Mouse (Mus musculus): ENCODE data around the gene Orai2. TPM values are rescaled to one million over a fixed set of nuclear protein-coding genes. Genes with fewer than 3 reads are reported as not detected.
"Not testable (repeated sequence)": the region's sequence is repeated elsewhere in the genome, so short reads cannot be mapped to it uniquely, and the experiment has no call there.

Gene Orai2
- total RNA-seq, 2 experiments from 2014 or later, result 46.7 to 48.8 TPM

DNA sequence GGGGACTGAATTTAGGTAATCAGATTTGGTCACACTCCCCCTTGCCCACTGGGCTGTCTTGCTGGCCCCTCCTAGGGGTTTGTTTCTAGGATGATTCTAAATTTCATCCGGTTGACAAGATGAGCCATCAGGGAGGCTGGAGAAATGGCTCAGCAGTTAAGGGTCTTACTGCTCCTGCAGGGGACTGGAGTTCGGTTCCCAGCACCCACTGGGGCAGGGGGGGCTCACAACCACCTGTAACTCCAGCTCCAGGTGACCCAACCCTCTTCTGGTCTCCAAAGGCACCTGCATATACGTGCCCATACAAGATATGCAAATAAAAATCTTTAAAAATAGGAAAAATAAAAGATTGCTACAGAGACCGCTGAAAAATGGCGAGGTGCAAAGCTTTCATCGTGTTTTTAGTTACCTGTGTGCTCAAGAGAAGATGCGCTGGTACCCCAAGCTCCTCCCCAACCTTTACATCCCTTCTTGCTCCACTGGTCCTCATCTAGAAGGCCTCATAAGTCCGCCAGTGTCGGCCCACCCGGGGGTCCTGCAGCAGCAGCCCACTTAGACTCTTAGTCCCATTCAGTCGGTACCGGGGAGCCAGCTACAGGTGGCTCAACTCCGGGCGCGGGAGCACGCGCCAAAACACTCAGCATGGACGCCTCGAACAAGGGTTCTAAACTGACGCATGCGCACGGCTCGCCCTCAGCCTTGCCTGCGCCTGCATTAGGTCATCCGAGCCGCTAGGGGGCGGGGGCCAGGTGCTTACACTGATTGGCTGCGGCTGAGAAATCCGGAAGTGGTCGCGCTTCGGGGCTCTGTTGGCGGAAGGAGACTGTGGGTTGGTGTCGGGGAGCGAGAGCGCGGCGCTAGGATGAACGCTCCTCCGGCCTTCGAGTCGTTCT lies 54.4 kb downstream of the Orai2 start, which contains the start of gene Polr2j:
TSS of gene Polr2j (plus strand) at position 741 of the 893 bp plus-strand sequence.
- peak within 1 kb of the TSS; percentile 88 for H3K27ac ChIP-seq
- peak; percentile 99 for TF ChIP-seq CTCF (IDR thresholded peaks at IDR 0.05)
- peak within 1 kb of the TSS; percentile 96 for H3K4me3 ChIP-seq
- peak; percentile 96 to 98 for DNase-seq (ENCODE audit: extremely low spot score in 1 of 2, low spot score in 2 of 2)
- intact Hi-C loops (cut with DNase I), result loop anchor here (1.0 kb wide), 1 partner anchor 20 kb away; the partner anchor contains the start of genes Alkbh4 and Lrwd1

DNA sequence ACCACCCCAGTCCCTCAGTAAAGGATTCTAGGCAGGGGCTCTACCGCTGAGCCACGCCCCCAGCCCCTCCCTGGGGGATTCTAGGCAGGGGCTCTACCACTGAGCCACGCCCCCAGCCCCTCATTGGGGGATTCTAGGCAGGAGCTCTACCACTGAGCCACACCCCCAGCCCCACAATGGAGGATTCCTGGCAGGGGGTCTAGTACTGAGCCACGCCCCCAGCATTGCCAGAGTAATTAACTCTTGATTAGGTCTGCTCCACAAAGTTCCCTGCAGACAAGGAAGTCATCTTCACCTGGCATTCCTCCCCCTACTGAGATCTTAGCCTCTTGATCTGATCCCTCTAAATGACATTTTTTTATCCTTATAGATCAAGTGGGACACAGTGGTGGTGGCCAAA lies 57.0 kb downstream of the Orai2 start:
- H3K27ac ChIP-seq; H3K4me3 ChIP-seq; DNase-seq (ENCODE audit: extremely low spot score in 1 of 2, low spot score in 2 of 2); intact Hi-C loops (cut with DNase I): not testable (repeated sequence)

DNA sequence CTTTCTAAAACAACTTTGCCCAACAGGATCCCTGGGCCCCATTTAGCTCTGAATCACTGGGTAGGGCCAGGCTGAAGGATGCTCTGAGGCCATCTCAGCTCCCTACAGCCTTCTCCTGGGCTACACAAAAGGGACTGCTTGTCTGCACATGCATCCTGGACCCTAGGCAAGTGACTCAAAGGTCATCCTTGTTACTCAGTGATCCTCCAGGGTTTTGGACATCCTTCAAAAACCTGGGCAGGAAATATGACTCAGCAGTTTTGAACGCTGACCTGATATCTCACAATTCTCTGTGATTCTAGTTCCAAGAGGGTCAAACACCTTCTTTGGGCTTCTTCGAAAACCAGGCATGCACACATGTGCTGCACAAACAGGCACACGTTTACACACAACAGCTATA lies 61.5 kb downstream of the Orai2 start:
- no peak for TF ChIP-seq CTCF (IDR thresholded peaks at IDR 0.05)
- no peak for DNase-seq (ENCODE audit: extremely low spot score in 1 of 2, low spot score in 2 of 2)
- intact Hi-C loops (cut with DNase I), result no loop called here
- Histone ChIP-seq H3K27ac (no peak overlapping the region), H3K4me3 (no peak overlapping the region)

DNA sequence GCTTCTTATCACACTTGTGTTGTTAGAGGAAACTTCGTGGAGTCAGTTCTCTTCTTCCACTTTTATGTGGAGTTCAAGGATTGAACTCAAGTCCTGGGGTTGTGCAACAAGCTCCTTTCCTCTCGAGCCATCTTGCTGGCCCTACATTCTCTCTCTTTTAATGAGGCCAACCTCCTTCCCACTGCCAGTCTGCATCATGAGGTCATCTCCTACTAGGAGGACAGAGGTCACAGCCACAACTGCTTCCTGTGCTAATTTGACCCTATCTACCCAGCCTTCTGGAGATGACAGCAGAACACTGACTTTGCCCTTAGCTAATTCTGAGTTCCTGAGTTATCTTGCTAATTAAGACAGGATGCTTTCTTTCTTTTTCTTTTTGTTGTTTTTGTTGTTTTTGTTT lies 62.0 kb downstream of the Orai2 start:
- DNase-seq (ENCODE audit: extremely low spot score in 1 of 2, low spot score in 2 of 2), result no peak
- TF ChIP-seq CTCF (IDR thresholded peaks at IDR 0.05), result no peak
- no peak overlapping the region for H3K4me3 ChIP-seq
- intact Hi-C loops (cut with DNase I), result no loop called here
- H3K27ac ChIP-seq, result no peak overlapping the region

DNA sequence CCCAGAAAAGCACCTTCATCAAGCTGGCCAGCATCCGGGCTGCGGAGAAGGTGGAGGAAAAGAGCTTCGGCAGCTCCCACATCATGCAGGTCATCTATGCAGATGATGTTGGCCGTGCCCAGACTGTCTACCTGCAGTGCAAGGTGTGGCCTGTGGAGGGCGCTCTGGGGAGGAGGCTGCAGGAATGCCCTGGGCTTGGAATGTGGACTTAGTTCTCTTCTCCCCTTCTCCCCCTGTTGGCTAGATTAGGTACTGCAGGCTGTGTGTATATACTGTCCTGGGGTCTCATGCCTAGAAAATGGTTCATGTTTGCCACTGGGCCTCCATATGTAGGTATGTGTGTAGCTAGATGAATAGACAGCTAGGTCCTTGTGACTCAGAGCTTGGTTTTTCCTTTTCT lies 66.0 kb downstream of the Orai2 start:
- no peak for DNase-seq (ENCODE audit: extremely low spot score in 1 of 2, low spot score in 2 of 2)
- TF ChIP-seq CTCF (IDR thresholded peaks at IDR 0.05), result peak; percentile 43
- H3K27ac ChIP-seq, result no peak overlapping the region
- intact Hi-C loops (cut with DNase I), result no loop called here
- H3K4me3 ChIP-seq, result no peak overlapping the region

DNA sequence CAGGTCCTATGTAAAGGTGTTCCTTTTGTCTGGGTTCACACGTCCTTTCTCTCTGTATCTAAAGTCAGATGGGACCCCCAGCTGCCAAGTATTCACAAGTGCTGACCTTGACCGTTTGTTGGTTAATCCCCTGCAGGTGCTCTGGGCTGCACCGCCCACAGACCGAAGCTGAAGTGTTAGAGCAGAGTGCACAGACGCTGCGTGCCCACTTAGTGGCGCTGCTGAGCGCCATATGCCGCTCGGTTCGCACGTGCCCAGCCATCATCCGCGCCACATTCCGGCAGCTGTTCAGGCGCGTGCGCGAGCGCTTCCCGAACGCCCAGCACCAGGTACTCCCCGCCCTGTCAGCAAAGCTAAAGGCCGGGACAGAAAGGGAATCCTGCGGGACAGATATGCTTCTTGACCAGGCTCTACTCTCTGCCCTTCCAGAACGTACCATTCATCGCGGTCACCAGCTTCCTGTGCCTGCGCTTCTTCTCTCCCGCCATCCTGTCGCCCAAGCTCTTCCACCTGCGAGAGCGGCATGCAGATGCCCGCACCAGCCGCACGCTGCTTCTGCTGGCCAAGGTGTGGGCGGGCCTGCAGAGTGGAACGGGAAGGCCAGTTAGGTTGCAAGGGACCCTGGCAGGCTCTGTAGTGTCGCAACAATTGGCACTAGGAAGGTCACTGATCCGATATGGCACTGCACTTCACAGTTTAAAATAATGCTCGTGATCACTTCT lies 68.3 kb downstream of the Orai2 start:
- Histone ChIP-seq H3K27ac (peak overlapping the region; percentile 18; the same call in 1 of the 2 replicates), H3K4me3 (peak overlapping the region; percentile 34)
- intact Hi-C loops (cut with DNase I), result no loop called here
- peak; percentile 92 for TF ChIP-seq CTCF (IDR thresholded peaks at IDR 0.05)
- DNase-seq (ENCODE audit: extremely low spot score in 1 of 2, low spot score in 2 of 2), result peak; percentile 74 to 78

DNA sequence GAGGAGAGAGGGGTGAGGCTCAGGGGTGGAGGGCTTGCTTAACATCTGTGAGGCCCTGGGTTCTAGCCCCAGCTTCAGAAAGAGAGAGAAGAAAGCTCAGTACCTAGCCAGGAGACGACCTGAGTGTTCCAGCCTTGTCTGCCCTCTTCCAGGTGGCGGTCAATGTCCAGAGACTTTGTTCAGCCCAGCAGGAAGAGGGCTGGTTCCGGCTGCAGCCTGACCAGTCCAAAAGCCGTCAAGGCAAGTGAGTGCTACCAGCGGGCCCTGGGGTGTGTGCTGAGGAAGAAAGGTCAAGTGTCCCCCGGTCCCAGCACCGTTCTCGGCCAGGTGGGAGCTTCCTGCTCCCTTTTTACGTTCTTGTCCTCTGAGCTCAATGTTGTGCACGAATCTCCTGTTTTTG lies 72.0 kb downstream of the Orai2 start:
- intact Hi-C loops (cut with DNase I), result no loop called here

More for the DNA sequence above, 72.0 kb downstream of the Orai2 start:
- no peak overlapping the region for H3K4me3 ChIP-seq
- no peak for DNase-seq (ENCODE audit: extremely low spot score in 1 of 2, low spot score in 2 of 2)
- no peak for TF ChIP-seq CTCF (IDR thresholded peaks at IDR 0.05)
- H3K27ac ChIP-seq, result no peak overlapping the region

Small RNA genes within 50 kb of the gene (microRNA-seq; reads per million reads assigned to microRNA genes)
- 0.96 to 1.5 reads per million in 2 experiments for gene Mir7035

Other genes starting within 250 kb of the Orai2 start
- 1,000 to 10,000 TPM; 1,191 to 1,224 TPM for gene Ywhag, start 236.1 kb downstream of the Orai2 start, total RNA-seq (2021)
- gene Ssc4d, start 196.2 kb downstream of the Orai2 start, total RNA-seq (2021), result 1 to 10 TPM; 1.3 to 1.5 TPM
- not detected for gene Zp3, start 190.6 kb downstream of the Orai2 start, total RNA-seq (2021)
- 1 to 10 TPM; 8.0 to 9.5 TPM for gene Dtx2, start 175.9 kb downstream of the Orai2 start, total RNA-seq (2021)
- gene Upk3b, start 132.2 kb downstream of the Orai2 start, total RNA-seq (2021), result not detected
- gene Upk3bl, start 116.2 kb downstream of the Orai2 start, total RNA-seq (2021), result not detected
- 1 to 10 TPM; 5.4 to 5.8 TPM for gene Rasa4, start 86.8 kb downstream of the Orai2 start, total RNA-seq (2021)
- 10 to 100 TPM; 70.8 to 72.8 TPM for gene Polr2j, start 54.1 kb downstream of the Orai2 start, total RNA-seq (2021)
- gene Lrwd1, start 34.6 kb downstream of the Orai2 start, total RNA-seq (2021), result 10 to 100 TPM; 14.8 to 15.2 TPM
- 1 to 10 TPM; 8.5 to 9.6 TPM for gene Alkbh4, start 34.6 kb downstream of the Orai2 start, total RNA-seq (2021)
- gene Prkrip1, start 28.2 kb upstream of the Orai2 start, total RNA-seq (2021), result 10 to 100 TPM; 34.7 to 37.7 TPM
- 1 to 10 TPM; 7.4 to 9.4 TPM for gene Sh2b2, start 75.8 kb upstream of the Orai2 start, total RNA-seq (2021)